In genomic region chr10:62651961-62652360, GRCm38 (mm10) we compare ENCODE assay signal across 8 mouse cellular contexts. TPM values are rescaled to one million over a fixed set of nuclear protein-coding genes. Genes with fewer than 3 reads are reported as not detected.
DNase-seq lines count a peak whose midpoint lies in the region; ATAC-seq and TF ChIP-seq lines count a peak whose summit lies in the region.

No protein-coding gene starts in this region.

- TF ChIP-seq CTCF in bone marrow, adult 2 months (IDR thresholded peaks at IDR 0.05; ENCODE audit: control insufficient read depth, insufficient read depth, low read length): no peak

- H3K9ac ChIP-seq in kidney, embryonic 16.5 days (replicated peaks; ENCODE audit: low read length): peak overlapping the region; percentile 72
- peak overlapping the region; percentile 65 for H3K9ac ChIP-seq in hindbrain, embryonic 12.5 days
- H3K9ac ChIP-seq in midbrain, embryonic 13.5 days (replicated peaks): peak overlapping the region; percentile 68

- H3K27me3 ChIP-seq in kidney, embryonic 16.5 days (ENCODE audit: insufficient read depth, low read length): no peaks in the 10 kb centered on the region
- no peaks in the 10 kb centered on the region; the same call in 1 of the 2 replicates for H3K27me3 ChIP-seq in hindbrain, embryonic 12.5 days
- no peaks in the 10 kb centered on the region for H3K27me3 ChIP-seq in midbrain, embryonic 13.5 days

- no peak for TF ChIP-seq POLR2A in bone marrow, adult 2 months (IDR thresholded peaks at IDR 0.05; ENCODE audit: borderline replicate concordance, control insufficient read depth, low read depth, low read length)

- peak overlapping the region; percentile 55 for H3K4me2 ChIP-seq in kidney, embryonic 16.5 days (replicated peaks; ENCODE audit: low read depth, low read length)
- H3K4me2 ChIP-seq in hindbrain, embryonic 12.5 days (replicated peaks): peak overlapping the region; percentile 79
- H3K4me2 ChIP-seq in midbrain, embryonic 13.5 days (replicated peaks): peak overlapping the region; percentile 59

- no peak for ATAC-seq in kidney, embryonic 16.5 days (ENCODE audit: low FRiP score, low TSS enrichment)
- no peak for ATAC-seq in hindbrain, embryonic 12.5 days (ENCODE audit: low FRiP score)
- no peak for ATAC-seq in midbrain, embryonic 13.5 days

- H3K4me3 ChIP-seq in kidney, embryonic 16.5 days (ENCODE audit: low read length): peak overlapping the region; percentile 99
- peak overlapping the region; percentile 79 for H3K4me3 ChIP-seq in bone marrow, adult 2 months (replicated peaks; ENCODE audit: control insufficient read depth, low read depth, low read length)
- H3K4me3 ChIP-seq in hindbrain, embryonic 12.5 days: peak overlapping the region; percentile 72
- peak overlapping the region; percentile 86 for H3K4me3 ChIP-seq in midbrain, embryonic 13.5 days (replicated peaks)

- DNase-seq in kidney, postnatal 10 days: no peak
- no peak for DNase-seq in layer of hippocampus, postnatal 10 days (ENCODE audit: low spot score in 2 of 2)
- no peak for DNase-seq in kidney, adult 18-20 months
- DNase-seq in gastrocnemius, postnatal 10 days: no peak

- H3K4me1 ChIP-seq in kidney, embryonic 16.5 days (ENCODE audit: insufficient read depth, low read length): peaks cover 14% of the 10 kb centered on the region
- no peaks in the 10 kb centered on the region; the same call in 1 of the 2 replicates for H3K4me1 ChIP-seq in bone marrow, adult 2 months (ENCODE audit: control insufficient read depth, insufficient read depth, low read length)
- H3K4me1 ChIP-seq in hindbrain, embryonic 12.5 days: peaks cover 12% of the 10 kb centered on the region
- H3K4me1 ChIP-seq in midbrain, embryonic 13.5 days (replicated peaks): peaks cover 21% of the 10 kb centered on the region

- H3K27ac ChIP-seq in kidney, embryonic 16.5 days (ENCODE audit: low read length): peak overlapping the region; percentile 94
- peak overlapping the region; percentile 58 for H3K27ac ChIP-seq in bone marrow, adult 2 months (ENCODE audit: control insufficient read depth, insufficient read depth, low read depth, low read length, poor library complexity)
- peak overlapping the region; percentile 92 for H3K27ac ChIP-seq in hindbrain, embryonic 12.5 days
- H3K27ac ChIP-seq in midbrain, embryonic 13.5 days: peak overlapping the region; percentile 88

- H3K36me3 ChIP-seq in kidney, embryonic 16.5 days (ENCODE audit: insufficient read depth, low read length): no peaks in the 10 kb centered on the region
- H3K36me3 ChIP-seq in hindbrain, embryonic 12.5 days: no peaks in the 10 kb centered on the region
- 0 out of 2 replicates have a peak, but pooled peaks cover 2% of the 10 kb centered on the region for H3K36me3 ChIP-seq in midbrain, embryonic 13.5 days

- no peaks in the 10 kb centered on the region for H3K9me3 ChIP-seq in kidney, embryonic 16.5 days (ENCODE audit: low read length)
- no peaks in the 10 kb centered on the region for H3K9me3 ChIP-seq in hindbrain, embryonic 12.5 days (replicated peaks)
- no peaks in the 10 kb centered on the region for H3K9me3 ChIP-seq in midbrain, embryonic 13.5 days

- 21% methylated on average over 3 of the region's 3 CpGs for WGBS in kidney, embryonic 16.5 days
- 20% methylated on average over 3 of the region's 3 CpGs for WGBS in bone marrow, adult 2 months
- 27% methylated on average over 3 of the region's 3 CpGs for WGBS in hindbrain, embryonic 12.5 days
- 20% methylated on average over 3 of the region's 3 CpGs for WGBS in midbrain, embryonic 13.5 days

RNA-seq across cellular contexts. Expression of gene Ddx50, which starts 0.9 kb away (rescaled TPM):
- 116 and 119 TPM in 2 replicates for polyA plus RNA-seq in kidney, embryonic 16.5 days (2015; fragmentation: Nextera tagmentation; extraction: Ambion mirVana)
- 29.3 and 48.0 TPM in 2 replicates for polyA plus RNA-seq in bone marrow, adult 2 months (2011; ENCODE audit: insufficient read depth, insufficient read length, low replicate concordance, missing spikeins)
- polyA plus RNA-seq in hindbrain, embryonic 12.5 days (2016; fragmentation: Nextera tagmentation; extraction: Ambion mirVana): 130 and 135 TPM in 2 replicates
- 102 and 110 TPM in 2 replicates for polyA plus RNA-seq in midbrain, embryonic 13.5 days (2015; fragmentation: Nextera tagmentation; extraction: Ambion mirVana)
- total RNA-seq in layer of hippocampus, postnatal 10 days (2021): 10 to 100 TPM; 78.5 to 86.4 TPM
- total RNA-seq in gastrocnemius, postnatal 10 days (2021): 10 to 100 TPM; 69.5 to 75.6 TPM

RNA-seq across cellular contexts. Expression of gene Ddx21, which starts 49.9 kb away (rescaled TPM):
- polyA plus RNA-seq in kidney, embryonic 16.5 days (2015; fragmentation: Nextera tagmentation; extraction: Ambion mirVana): 20.8 and 23.2 TPM in 2 replicates
- 22.0 and 36.6 TPM in 2 replicates for polyA plus RNA-seq in bone marrow, adult 2 months (2011; ENCODE audit: insufficient read depth, insufficient read length, low replicate concordance, missing spikeins)
- 25.3 TPM in 2 replicates for polyA plus RNA-seq in hindbrain, embryonic 12.5 days (2016; fragmentation: Nextera tagmentation; extraction: Ambion mirVana)
- polyA plus RNA-seq in midbrain, embryonic 13.5 days (2015; fragmentation: Nextera tagmentation; extraction: Ambion mirVana): 18.2 and 20.0 TPM in 2 replicates
- 10 to 100 TPM; 34.9 to 35.0 TPM for total RNA-seq in layer of hippocampus, postnatal 10 days (2021)
- 10 to 100 TPM; 32.1 to 37.8 TPM for total RNA-seq in gastrocnemius, postnatal 10 days (2021)
